Mouse (Mus musculus) cortical plate, adult 2 months (tissue): ENCODE measurements at regions not wholly inside any gene's neighbourhood (a gene's known extent, or its start where the extent isn't known, plus 50 kb on each side); places are given as distances from the start of the nearest gene placed in this dataset.

ENCODE experiments used
- H3K27ac ChIP-seq: fragments of 200-500 bp; 2 replicates; pipeline ENCODE4 v1.5.1; 2012; ENCODE audit warnings: low read length, control low read depth, inconsistent platforms; ENCODE audit not compliant: insufficient read depth
- H3K4me1 ChIP-seq: fragments of 200-500 bp; 2 replicates; pipeline ENCODE4 v1.6.1; 2011; ENCODE audit warnings: low read length; ENCODE audit not compliant: control insufficient read depth, insufficient read depth
- H3K4me3 ChIP-seq: fragments of 200-500 bp; 2 replicates; pipeline ENCODE4 v1.5.1; 2011; ENCODE audit warnings: mild to moderate bottlenecking, low read length, control low read depth; ENCODE audit not compliant: insufficient read depth
- CTCF ChIP-seq: fragments of 200-500 bp; IDR thresholded peaks from 2 replicates; pipeline ENCODE4 v1.5.1; 2011; ENCODE audit warnings: mild to moderate bottlenecking, control low read depth, low read length; ENCODE audit not compliant: insufficient read depth; ENCODE audit errors: extremely low read depth
- POLR2A ChIP-seq: fragments of 200-500 bp; IDR thresholded peaks from 2 replicates; pipeline ENCODE4 v1.6.1; 2011; ENCODE audit warnings: mild to moderate bottlenecking, low read length, control low read depth; ENCODE audit not compliant: insufficient read depth; ENCODE audit errors: extremely low read depth

DNA sequence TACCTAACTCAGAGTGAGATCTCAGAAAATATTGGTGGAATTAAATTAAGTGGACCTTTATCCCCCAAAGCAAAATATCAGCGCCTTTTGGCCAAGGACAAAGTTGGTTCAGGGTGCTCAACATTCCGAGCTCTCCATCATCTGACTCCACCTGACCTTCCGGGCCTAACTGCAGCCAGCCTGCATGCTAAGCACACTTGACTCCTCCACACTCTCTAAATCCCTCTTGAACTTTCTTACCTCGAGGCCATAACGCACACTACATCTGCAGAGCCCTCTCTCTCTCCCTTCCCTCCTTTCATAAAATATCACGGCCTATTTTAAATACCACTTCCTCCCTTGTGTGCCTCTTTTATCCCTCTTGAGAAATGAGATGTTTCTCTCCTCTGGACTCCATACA lies 356.1 kb upstream of the Zfp462 start:
- H3K27ac ChIP-seq = no peak overlapping the region
- no peak overlapping the region for H3K4me3 ChIP-seq
- no peak for TF ChIP-seq CTCF
- no peak for TF ChIP-seq POLR2A
- H3K4me1 ChIP-seq = no peaks in the 10 kb centered on the region

DNA sequence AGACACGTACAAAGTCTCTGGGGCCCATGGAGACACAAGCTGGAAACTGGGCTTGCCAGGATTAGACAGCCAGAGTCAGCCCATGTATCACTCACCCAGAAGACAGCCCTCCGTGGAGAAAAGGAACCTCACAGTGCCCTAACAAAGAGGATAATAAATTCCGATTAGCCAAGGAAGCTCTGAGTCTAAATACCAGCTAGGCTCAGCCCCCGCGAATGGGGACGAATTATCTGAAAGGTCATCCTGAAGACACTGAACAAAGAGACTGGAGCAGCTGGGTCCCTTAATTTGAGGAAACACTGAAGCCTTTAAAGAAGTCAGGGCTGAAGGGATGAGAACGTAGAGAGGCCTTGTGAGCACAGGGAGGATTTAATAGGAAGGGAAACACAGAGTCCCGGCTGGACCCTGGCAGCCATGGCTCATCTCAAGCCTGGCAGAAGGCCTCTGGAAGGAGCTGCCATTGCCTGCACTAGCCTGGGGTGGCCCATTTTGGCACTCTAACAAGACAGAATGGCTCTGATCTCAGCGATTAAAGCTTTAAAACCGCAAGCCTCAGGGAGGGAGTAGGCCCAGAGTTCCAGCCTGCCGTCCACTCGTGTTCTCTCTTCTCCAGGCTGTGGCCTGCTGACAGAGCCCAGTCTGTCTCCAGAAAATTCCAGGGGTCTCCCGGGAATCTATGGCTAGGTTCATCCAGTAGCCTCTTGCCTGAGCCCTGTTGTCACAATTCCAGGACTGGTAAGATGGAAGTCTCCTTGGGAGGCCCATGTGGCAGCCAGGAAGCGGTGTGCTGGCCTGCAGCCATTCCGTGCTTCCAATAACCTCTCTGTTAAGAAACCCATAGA lies 343.0 kb upstream of the Zfp462 start:
- Histone ChIP-seq H3K27ac (no peak overlapping the region), H3K4me3 (no peak overlapping the region)
- TF ChIP-seq CTCF = no peak
- TF ChIP-seq POLR2A = no peak

DNA sequence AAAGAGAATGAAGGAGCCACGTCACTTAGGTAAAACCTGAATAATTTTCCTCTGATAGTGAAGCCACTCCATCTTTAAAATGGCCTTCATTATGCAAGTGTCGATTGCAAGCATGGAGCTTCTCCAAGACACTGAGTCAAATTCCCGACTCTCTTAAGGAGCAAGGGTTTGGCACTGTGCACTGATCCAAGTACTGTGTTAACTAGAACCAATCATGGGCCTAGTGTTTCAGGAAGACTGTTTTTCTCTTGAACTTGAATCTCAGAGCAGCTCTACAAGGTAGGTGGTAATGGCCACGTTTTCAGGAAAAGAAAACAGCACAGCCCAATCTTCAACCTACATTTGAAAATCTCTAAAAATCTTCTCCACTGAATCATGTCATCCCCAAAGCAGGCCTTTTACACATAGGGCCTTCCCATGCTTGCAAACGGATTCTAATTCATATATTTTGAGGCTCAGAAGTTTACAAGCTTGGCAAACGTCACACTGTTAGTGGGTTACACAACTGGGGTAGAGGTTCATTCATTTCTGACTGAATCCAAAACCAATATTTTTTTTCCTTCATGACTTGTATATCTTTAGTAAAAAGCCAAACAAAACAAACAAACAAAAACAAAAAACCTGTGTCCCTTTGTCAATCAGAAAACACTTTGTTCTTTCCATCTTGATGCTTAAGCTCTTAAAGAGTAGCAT lies 342.2 kb upstream of the Zfp462 start:
- H3K27ac ChIP-seq = no peak overlapping the region
- no peak for TF ChIP-seq POLR2A
- TF ChIP-seq CTCF = no peak
- H3K4me3 ChIP-seq = no peak overlapping the region
- H3K4me1 ChIP-seq = no peaks in the 10 kb centered on the region

More for the DNA sequence above, 343.0 kb upstream of the Zfp462 start:
- H3K4me1 ChIP-seq = no peaks in the 10 kb centered on the region

DNA sequence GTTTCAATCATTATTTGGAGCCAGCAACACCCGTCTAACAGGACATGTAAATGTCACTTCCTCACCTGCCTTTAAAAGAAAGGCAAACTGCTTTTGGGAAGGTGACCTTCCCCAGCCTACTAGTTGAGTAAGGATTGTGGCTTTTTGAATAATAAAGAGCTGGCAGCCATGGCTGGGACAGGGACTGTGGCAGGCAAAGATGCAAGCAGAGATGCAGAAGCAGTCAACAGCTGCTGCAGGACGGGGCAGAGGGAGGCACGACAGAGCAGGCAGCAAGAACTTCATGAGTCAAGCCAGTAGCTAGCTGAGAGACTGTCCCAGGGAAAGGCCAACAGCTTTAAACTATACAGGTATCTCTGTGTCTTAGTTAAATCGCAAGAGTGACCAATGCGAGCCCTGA lies 334.7 kb upstream of the Zfp462 start:
- H3K4me3 ChIP-seq = no peak overlapping the region
- no peak overlapping the region for H3K27ac ChIP-seq
- no peak for TF ChIP-seq CTCF
- TF ChIP-seq POLR2A = no peak
- H3K4me1 ChIP-seq = no peaks in the 10 kb centered on the region

DNA sequence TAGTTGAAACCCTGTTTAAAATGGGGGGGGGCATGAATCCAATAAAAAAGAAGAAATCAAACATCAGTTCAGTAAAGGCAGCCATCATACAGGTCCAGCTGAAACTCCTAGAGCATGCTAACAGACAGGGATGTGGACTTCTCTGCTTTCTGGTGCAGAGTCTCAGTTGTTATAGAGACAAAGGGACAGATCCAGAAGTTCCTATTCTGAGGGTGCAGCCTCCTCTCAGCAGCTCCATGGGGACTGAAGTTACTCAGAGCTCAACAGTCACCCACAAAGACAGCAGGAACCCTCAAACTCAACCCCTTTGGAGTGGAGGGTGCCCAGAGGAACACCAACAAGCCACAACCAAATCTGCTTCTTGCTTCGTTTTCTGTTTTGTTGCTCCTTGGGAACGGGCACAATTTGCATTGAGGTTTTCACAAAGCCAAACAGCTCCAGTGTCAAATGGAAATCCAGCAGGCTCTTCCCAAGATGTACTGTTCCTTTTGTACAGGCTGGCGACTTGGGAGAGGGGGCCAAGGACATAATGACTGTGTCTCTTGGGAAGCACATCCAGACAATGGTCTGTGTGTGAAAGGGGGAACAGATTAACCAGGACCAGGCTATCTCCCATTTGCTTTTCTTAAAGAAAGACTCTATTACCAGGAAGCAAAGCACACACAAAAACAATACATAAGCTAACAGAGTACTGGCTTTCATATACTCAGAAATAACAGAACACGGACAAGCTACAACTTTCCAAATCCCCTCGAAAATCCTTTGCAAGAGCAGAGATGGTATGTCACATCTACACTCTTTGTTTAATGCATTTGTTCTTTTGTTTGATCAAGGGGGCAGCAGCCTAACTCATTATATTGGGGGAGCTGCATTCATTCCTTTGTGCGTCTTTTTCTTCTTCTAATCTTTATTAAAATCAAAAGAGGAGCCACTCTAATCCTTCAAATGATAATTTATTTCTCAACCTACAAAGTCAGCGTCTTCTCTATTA lies 332.6 kb upstream of the Zfp462 start:
- H3K4me1 ChIP-seq = no peaks in the 10 kb centered on the region
- no peak overlapping the region for H3K27ac ChIP-seq
- TF ChIP-seq POLR2A = no peak
- TF ChIP-seq CTCF = no peak
- no peak overlapping the region for H3K4me3 ChIP-seq

DNA sequence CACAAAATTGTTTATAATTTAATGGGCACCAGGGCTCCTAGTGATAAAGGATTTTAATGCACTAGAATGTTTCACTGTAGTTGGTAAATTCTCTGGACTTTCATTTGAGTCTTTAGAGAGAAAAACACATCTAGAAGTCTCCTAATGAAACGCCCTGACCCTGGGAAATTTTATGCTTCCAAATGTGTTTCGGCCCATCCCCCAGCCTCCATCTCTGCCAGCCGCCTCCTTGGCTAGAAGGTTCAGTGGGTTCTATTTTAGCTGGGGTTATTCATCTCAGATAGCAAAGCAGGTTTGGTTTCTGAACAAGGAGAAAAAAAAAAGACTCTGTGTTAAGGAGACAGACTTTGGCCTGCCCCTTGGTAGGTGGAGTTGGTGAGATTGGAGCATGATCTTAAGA lies 331.8 kb upstream of the Zfp462 start:
- H3K27ac ChIP-seq = no peak overlapping the region
- H3K4me3 ChIP-seq = no peak overlapping the region
- no peak for TF ChIP-seq CTCF
- no peak for TF ChIP-seq POLR2A
- no peaks in the 10 kb centered on the region for H3K4me1 ChIP-seq

DNA sequence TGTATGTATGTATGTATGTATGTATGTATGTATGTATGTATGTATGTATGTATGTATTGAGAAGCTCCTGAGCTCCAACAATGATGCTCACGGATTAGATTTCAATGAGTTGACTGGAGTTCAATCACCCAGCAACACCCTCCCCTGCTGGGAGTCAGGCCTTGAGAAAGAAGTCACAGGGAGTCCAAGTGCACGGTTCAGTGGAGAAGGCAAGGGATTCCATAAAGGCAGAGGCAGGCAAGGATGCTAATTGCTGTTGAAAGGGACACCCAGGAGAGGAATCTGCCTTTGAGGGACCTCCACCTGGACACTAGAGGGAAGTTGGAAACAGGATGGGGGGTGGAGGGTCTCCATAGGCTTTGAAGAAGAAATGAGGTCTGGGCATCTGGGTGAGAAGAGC lies 331.2 kb upstream of the Zfp462 start:
- H3K4me3 ChIP-seq = no peak overlapping the region
- TF ChIP-seq POLR2A (no peak), CTCF (no peak)
- no peaks in the 10 kb centered on the region for H3K4me1 ChIP-seq
- H3K27ac ChIP-seq = no peak overlapping the region

DNA sequence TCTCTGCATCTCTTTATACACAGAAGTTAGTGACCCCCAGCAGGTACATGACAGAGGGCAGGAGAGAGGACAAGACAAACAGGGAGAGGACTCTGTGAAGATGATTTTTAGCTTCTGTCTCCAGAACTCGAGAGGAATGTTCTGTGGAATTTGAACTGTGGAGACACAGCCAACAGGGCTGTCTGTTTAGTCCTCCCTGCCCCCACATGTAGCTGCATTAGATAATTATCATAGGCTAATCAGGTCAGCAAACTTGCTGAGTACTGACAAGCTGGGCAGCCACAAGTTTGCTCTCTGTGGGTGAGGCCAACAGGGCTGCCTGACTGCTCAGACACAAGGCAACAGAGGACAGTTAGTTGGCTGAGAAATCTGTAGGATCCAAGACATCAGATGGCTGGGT lies 329.0 kb upstream of the Zfp462 start:
- Histone ChIP-seq H3K4me3 (no peak overlapping the region), H3K27ac (no peak overlapping the region), H3K4me1 (no peaks in the 10 kb centered on the region)
- TF ChIP-seq POLR2A = no peak
- no peak for TF ChIP-seq CTCF
